Mouse (Mus musculus): ENCODE data around the gene Otogl. TPM values are rescaled to one million over a fixed set of nuclear protein-coding genes. Genes with fewer than 3 reads are reported as not detected.

The Otogl gene
- polyA plus RNA-seq (2017; shearing (Covaris generic)) = 0.04 TPM

GRCm38 (mm10) chr10:107912084-107912573 lies at the start of gene Otogl:
Otogl (minus strand) TSS chr10:107912134.

DNA sequence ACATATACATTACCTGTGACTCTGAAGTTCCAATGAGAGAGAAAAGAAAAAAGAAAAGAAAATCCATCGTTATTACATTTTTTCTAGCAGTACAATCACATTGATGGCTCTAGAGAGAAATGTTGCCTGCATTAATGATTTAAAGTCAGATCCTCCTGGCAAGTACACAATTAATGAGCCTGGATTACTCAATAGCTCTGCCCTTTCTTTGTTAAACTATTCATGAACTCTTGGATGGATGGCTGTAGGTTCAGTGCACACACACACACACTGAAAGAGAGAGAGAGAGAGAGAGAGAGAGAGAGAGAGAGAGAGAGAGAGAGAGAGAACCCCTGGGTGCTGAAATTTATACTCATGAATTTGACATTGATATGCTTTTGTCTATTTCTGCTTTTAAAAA lies 192.1 kb downstream of the Otogl start, which contains the start of gene Ptprq:
Ptprq (minus strand) TSS at position 246 of the 400 bp plus-strand sequence.

Other genes starting within 250 kb of the Otogl start
- gene Ptprq, start 192.1 kb downstream of the Otogl start, polyA plus RNA-seq (2017; shearing (Covaris generic)) = not detected